Mouse (Mus musculus): ENCODE results near the gene Dsn1. TPM values are rescaled to one million over a fixed set of nuclear protein-coding genes. Genes with fewer than 3 reads are reported as not detected.

Gene Dsn1
- polyA plus RNA-seq, 1 experiment, result 3.3 TPM

DNA sequence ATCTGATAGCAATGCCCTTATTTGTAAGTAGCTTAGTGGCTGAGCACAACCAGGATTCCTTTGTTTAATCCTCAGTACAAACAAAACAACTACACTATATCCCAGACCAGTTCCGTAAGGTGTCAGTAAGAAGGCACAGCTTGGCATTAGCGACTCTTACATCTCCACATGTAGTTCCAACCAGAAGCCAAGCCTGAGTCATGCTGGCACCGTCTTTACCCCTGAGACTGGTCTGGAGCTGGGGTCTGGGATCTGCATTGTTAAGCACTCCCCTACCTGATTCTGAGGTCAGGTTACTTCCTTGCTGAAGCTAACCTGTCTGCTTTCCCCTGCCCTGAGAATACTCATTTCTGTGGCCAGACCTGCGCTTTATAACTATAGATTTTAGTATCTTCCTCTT lies 38.5 kb downstream of the Dsn1 start:
- DNase-seq (ENCODE audit: low read depth), result no peak

DNA sequence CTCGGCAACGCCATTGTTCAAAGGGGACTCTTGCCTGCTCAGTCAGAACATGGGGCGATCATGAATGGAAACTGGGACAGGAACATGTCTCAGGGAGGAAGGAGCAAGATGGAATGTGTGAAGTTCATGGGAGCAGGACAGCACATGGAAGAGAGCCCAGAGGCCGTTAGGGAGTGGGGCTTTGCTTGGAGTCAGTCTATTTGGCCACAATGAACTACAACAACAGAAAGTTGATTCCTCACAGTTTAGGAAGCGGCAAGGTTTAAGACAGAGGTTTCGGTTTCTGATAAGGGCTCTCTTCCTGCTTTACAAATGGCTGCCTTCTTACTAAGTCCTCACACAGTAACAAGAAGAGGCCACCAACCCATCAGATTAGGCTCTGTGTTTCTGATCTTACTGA lies 39.6 kb downstream of the Dsn1 start:
- no peak for DNase-seq (ENCODE audit: low read depth)

DNA sequence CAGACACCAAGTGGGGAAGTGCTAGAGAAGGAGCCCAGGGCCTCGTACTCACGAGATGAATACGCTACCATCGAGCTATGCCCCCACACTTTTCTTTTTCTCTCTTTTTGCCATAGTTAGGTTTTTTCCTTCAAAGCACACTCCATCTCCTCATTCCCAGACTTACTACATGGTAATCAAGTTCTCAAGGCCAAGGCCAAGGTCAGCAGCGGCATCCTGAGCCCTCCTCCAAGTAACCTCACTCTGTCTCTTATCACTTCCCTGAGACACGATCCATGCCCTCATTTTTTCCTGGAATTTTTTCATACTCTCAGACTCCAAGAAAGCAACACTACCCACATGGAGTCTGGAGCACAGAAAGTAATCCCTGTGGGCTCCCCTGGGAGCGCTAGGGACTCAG lies 43.1 kb downstream of the Dsn1 start:
- DNase-seq (ENCODE audit: low read depth), result no peak

DNA sequence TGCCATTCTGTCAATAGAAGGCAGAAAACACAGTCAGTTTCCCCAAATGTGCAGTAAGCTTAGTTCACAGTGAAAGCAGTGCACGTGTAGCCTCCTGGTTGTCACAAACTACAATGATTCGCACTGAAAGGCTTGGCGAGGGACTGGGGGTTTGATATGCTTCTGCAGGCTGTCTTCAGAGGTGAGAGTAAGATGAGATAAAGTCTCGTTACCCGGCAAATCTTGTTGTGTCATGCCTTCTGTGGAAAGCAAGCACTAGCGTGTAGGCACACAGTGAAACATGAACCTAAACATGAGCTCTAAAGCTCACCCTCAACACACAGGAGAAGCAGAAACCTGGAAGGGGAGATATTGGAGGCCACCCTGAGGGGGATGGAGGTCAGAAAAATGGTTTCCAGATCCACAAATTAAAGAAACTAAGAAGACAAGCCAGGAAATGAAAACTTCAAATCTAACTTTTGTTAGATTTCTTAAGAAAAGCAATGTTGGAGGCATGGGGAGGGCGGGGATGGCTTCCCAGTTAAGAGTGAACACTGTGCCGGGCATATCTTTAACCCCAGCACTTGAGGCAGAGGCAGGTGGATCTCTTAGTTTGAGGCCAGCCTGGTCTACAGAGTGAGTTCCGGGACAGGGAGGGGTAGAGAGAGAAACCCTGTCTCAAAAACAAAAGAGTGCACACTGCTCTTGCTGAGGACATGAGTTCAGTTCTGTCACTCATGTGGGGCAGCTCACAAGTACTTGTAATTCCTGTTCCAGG lies 48.3 kb downstream of the Dsn1 start:
- no peak for DNase-seq (ENCODE audit: low read depth)

DNA sequence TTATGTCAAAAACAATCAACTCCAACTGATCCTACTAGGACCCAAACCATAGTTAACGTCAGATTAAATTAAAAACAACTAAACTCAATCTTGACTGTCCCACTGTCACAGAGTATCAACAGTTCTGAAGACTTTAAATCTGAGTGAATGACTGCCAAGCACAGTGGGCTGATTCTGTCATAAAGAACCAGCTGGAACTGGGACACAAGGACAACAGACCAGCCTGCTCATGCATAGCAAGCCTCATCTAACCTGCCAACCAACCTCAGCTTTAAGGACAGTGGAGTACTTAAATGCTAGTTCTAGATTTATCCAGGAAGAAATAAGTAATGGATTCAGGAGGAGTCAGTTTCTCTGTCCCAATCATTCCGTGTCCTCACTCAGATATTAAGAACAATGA lies 49.9 kb downstream of the Dsn1 start:
- DNase-seq (ENCODE audit: low read depth), result no peak

DNA sequence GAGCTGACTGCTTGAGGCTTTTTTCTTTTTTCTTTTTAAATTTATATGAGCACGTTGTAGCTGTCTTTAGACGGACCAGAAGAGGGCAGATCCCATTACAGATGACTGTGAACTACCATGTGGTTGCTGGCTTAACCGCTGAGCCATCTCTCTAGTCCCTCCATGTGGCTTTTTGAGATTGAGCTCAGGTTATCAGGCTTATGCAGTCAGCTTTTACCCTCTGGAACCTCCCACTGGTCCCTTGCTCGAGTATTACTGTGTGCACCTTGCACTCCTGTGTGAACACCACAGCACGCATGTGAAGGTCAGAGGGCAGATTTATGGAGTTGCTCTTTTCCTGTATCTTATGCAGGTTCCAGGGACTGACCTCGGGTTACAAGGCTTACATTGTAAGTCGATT lies 50.6 kb downstream of the Dsn1 start:
- no peak for DNase-seq (ENCODE audit: low read depth)

DNA sequence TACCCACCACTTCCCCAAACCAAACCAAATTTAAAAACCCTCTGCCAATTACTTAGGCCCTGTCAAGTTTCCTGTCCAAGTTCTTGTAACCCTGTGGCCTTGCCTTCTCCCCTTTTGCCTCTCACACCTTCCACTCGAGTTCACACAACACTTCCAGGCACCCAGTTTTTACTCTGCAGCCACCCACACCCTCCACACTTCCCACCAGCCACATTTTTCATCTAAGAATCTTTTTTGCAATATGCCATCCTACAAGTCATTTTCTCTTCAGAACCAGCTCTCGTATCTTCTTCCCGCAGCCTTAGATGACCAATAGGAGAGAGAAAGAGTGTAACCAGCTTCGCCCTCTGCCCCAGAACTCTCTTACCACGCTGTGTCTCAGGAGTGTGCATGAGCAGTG lies 52.5 kb downstream of the Dsn1 start:
- DNase-seq (ENCODE audit: low read depth), result no peak

DNA sequence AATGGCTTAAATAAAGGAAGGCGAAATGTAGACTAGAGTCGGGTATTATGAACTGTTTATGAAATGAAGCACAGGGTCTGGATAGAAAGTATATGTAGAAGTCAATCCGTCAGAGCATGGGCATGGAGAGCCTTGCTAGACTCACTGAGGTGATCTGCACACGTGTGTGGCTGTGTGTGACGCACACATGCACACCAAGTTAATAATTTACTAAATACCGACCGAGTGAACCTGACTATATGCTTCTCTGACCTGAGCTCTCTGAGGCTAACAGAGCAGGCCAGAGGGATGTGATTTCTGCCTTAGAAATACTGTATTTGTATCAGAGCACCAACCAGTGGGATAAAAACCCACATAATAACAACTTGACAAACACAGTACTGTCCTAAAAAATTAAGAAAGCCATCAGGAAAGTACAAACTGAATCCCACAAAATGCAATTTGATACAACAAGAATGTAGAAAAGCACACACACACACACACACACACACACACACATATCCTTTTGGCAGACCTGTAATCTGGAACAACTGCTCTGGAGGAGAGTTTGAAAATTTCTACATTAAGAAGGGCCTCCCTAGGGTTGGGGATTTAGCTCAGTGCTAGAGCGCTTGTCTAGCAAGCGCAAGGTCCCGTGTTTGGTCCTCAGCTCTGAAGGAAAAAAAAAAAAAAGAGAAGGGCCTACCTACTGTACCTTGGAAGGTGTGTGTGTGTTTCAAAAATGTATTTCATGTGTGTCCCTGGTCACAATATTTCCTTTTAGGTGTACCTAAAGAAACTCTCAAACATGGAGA lies 55.5 kb downstream of the Dsn1 start:
- no peak for DNase-seq (ENCODE audit: low read depth)

DNA sequence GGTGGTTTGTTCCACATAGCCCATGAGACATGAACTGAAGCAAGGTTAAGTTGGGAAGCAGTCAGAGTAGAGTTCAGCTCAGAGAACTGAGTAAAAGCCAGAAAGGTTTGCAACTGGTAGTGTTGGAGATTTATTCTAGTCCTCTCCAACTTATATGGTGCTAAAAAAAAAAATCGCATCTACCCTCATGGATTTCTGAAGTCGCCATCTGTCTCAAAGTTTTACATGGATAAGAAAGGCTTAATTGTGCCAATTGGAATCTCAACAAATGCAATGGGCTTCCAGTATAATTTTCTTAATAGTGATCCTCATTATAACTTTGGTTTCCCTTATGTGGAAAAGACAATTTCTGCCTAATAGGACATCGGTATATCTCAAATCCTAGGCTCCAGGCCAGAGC lies 56.1 kb downstream of the Dsn1 start:
- no peak for DNase-seq (ENCODE audit: low read depth)

Other genes with a start within 250 kb of the Dsn1 start
- gene Myl9, start 231.7 kb downstream of the Dsn1 start, polyA plus RNA-seq (2012; rRNA removed), result 551 and 563 TPM in 2 replicates
- gene Tgif2, start 167.1 kb downstream of the Dsn1 start, polyA plus RNA-seq (2012; rRNA removed), result 5.3 and 5.7 TPM in 2 replicates
- 1.7 and 1.8 TPM in 2 replicates for gene 4930518I15Rik, start 149.2 kb downstream of the Dsn1 start, polyA plus RNA-seq (2012; rRNA removed)
- gene Rab5if, start 144.0 kb downstream of the Dsn1 start, polyA plus RNA-seq (2012; rRNA removed), result 86.2 and 99.5 TPM in 2 replicates
- 0.20 and 0.23 TPM in 2 replicates for gene Sla2, start 120.0 kb downstream of the Dsn1 start, polyA plus RNA-seq (2012; rRNA removed)
- gene Ndrg3, start 15.1 kb downstream of the Dsn1 start, polyA plus RNA-seq (2012; rRNA removed), result 43.0 and 46.5 TPM in 2 replicates
- 8.0 and 8.2 TPM in 2 replicates for gene Soga1, start 72.1 kb upstream of the Dsn1 start, polyA plus RNA-seq (2012; rRNA removed)
- not detected in 2 replicates for gene Tldc2, start 79.9 kb upstream of the Dsn1 start, polyA plus RNA-seq (2012; rRNA removed)
- 27.7 and 27.9 TPM in 2 replicates for gene Samhd1, start 128.1 kb upstream of the Dsn1 start, polyA plus RNA-seq (2012; rRNA removed)
- 4.0 and 4.5 TPM in 2 replicates for gene Rbl1, start 197.4 kb upstream of the Dsn1 start, polyA plus RNA-seq (2012; rRNA removed)

Measured in gonadal fat pad, adult 2 months (tissue).